Mouse (Mus musculus) C2C12 (cell line): ENCODE measurements around the gene Stox2. TPM values are rescaled to one million over a fixed set of nuclear protein-coding genes. Genes with fewer than 3 reads are reported as not detected.

Experiments used
- H3K27me3 ChIP-seq: one replicate; pipeline ENCODE4 v1.6.1; 2011; ENCODE audit not compliant: control insufficient read depth, insufficient read depth, insufficient read length
- H3K36me3 ChIP-seq: one replicate; pipeline ENCODE4 v1.6.1; 2011; ENCODE audit not compliant: control insufficient read depth, insufficient read depth
- H3K4me3 ChIP-seq: one replicate; pipeline ENCODE4 v1.5.1; 2011; ENCODE audit warnings: mild to moderate bottlenecking, control low read depth; ENCODE audit not compliant: poor library complexity, insufficient read depth, severe bottlenecking
- H3K79me2 ChIP-seq: one replicate; pipeline ENCODE4 v1.6.1; 2011; ENCODE audit not compliant: control insufficient read depth, insufficient read depth
- H3K79me3 ChIP-seq: one replicate; pipeline ENCODE4 v1.6.1; 2011; ENCODE audit warnings: low read depth, control low read depth
- H3ac ChIP-seq: one replicate; pipeline ENCODE3; 2011; ENCODE audit warnings: low read depth; ENCODE audit not compliant: control insufficient read depth, insufficient read length
- CEBPB ChIP-seq: IDR thresholded peaks from one replicate; pipeline ENCODE4 v1.6.1; 2011; ENCODE audit warnings: low read depth, mild to moderate bottlenecking, control low read depth, moderate library complexity
- CTCF ChIP-seq: IDR thresholded peaks from one replicate; pipeline ENCODE4 v1.5.1; 2011; ENCODE audit not compliant: control insufficient read depth, insufficient read depth, insufficient read length
- FOSL1 ChIP-seq: IDR thresholded peaks from one replicate; pipeline ENCODE4 v1.8.0; 2011; ENCODE audit warnings: mild to moderate bottlenecking, low read length; ENCODE audit not compliant: poor library complexity, insufficient read depth, severe bottlenecking
- MAX ChIP-seq: IDR thresholded peaks from one replicate; pipeline ENCODE4 v1.6.1; 2011; ENCODE audit warnings: mild to moderate bottlenecking, control low read depth
- MYOD1 ChIP-seq: IDR thresholded peaks from one replicate; pipeline ENCODE4 v1.6.1; 2011; ENCODE audit warnings: low read depth; ENCODE audit not compliant: control insufficient read depth, insufficient read length
- MYOG ChIP-seq: IDR thresholded peaks from one replicate; pipeline ENCODE4 v1.6.1; 2011; ENCODE audit not compliant: control insufficient read depth, insufficient read length; ENCODE audit errors: extremely low read depth
- USF1 ChIP-seq: IDR thresholded peaks from one replicate; pipeline ENCODE4 v1.6.1; 2011; ENCODE audit warnings: low read depth, mild to moderate bottlenecking, control low read depth, moderate library complexity
- polyA plus RNA-seq: library from polyadenylated mRNA; unstranded; fragments of >200 nt; fragmentation: generic; extraction: Trizol; gene quantifications from one replicate; pipeline ENCODE4 v1.2.1, GENCODE M21; 2012; ENCODE audit warnings: missing spikeins

The Stox2 gene
- polyA plus RNA-seq, 1 experiment = 0.01 TPM

- TF ChIP-seq FOSL1 = no peak
- no peak for TF ChIP-seq MYOG
- no peak for TF ChIP-seq CEBPB
- no peak for TF ChIP-seq USF1
- no peak for TF ChIP-seq CTCF
- no peak overlapping the region for H3K4me3 ChIP-seq
These were observed 139.8 kb downstream of the Stox2 start for GRCm38 (mm10) chr8:47306372-47306771.

GRCm38 (mm10) chr8:47305880-47306279 is 140.3 kb downstream of the Stox2 start:
- no peaks in the 10 kb centered on the region for H3K79me2 ChIP-seq

More at GRCm38 (mm10) chr8:47306372-47306771, 139.8 kb downstream of the Stox2 start:
- no peaks in the 10 kb centered on the region for H3K79me2 ChIP-seq
- no peaks in the 10 kb centered on the region for H3K27me3 ChIP-seq
- H3ac ChIP-seq = no peak overlapping the region
- H3K36me3 ChIP-seq = no peaks in the 10 kb centered on the region
- no peaks in the 10 kb centered on the region for H3K79me3 ChIP-seq

GRCm38 (mm10) chr8:47298460-47298859 is 147.7 kb downstream of the Stox2 start:
- Histone ChIP-seq H3K4me3 (no peak overlapping the region), H3ac (no peak overlapping the region), H3K27me3 (no peaks in the 10 kb centered on the region), H3K79me3 (no peaks in the 10 kb centered on the region), H3K79me2 (no peaks in the 10 kb centered on the region), H3K36me3 (no peaks in the 10 kb centered on the region)
- no peak for TF ChIP-seq MAX
- TF ChIP-seq CTCF = no peak
- no peak for TF ChIP-seq USF1
- no peak for TF ChIP-seq FOSL1
- no peak for TF ChIP-seq MYOG
- no peak for TF ChIP-seq MYOD1
- no peak for TF ChIP-seq CEBPB

More at GRCm38 (mm10) chr8:47305880-47306279, 140.3 kb downstream of the Stox2 start:
- no peak overlapping the region for H3ac ChIP-seq
- no peak for TF ChIP-seq FOSL1
- TF ChIP-seq MAX = no peak
- TF ChIP-seq CTCF = no peak
- TF ChIP-seq CEBPB = no peak
- no peak for TF ChIP-seq MYOG
- no peak for TF ChIP-seq MYOD1
- no peak for TF ChIP-seq USF1
- H3K79me3 ChIP-seq = no peaks in the 10 kb centered on the region
- no peaks in the 10 kb centered on the region for H3K36me3 ChIP-seq
- no peaks in the 10 kb centered on the region for H3K27me3 ChIP-seq
- H3K4me3 ChIP-seq = no peak overlapping the region

GRCm38 (mm10) chr8:47289641-47290040 is 156.5 kb downstream of the Stox2 start:
- H3ac ChIP-seq = no peak overlapping the region
- H3K36me3 ChIP-seq = no peaks in the 10 kb centered on the region
- H3K79me2 ChIP-seq = no peaks in the 10 kb centered on the region
- H3K4me3 ChIP-seq = no peak overlapping the region
- no peaks in the 10 kb centered on the region for H3K79me3 ChIP-seq
- TF ChIP-seq MAX = no peak
- no peak for TF ChIP-seq CEBPB
- no peak for TF ChIP-seq MYOD1
- TF ChIP-seq FOSL1 = no peak
- no peak for TF ChIP-seq CTCF
- TF ChIP-seq USF1 = no peak
- TF ChIP-seq MYOG = no peak
- H3K27me3 ChIP-seq = no peaks in the 10 kb centered on the region

- no peak for TF ChIP-seq MYOG
- TF ChIP-seq CEBPB = no peak
- Histone ChIP-seq H3K79me2 (no peaks in the 10 kb centered on the region), H3K4me3 (no peak overlapping the region), H3K79me3 (no peaks in the 10 kb centered on the region), H3K27me3 (no peaks in the 10 kb centered on the region), H3K36me3 (no peaks in the 10 kb centered on the region), H3ac (no peak overlapping the region)
These were observed 157.2 kb downstream of the Stox2 start for GRCm38 (mm10) chr8:47288866-47289541.

- no peaks in the 10 kb centered on the region for H3K36me3 ChIP-seq
- TF ChIP-seq USF1 (no peak), MYOG (no peak), FOSL1 (no peak), MAX (no peak), MYOD1 (no peak), CTCF (no peak), CEBPB (no peak)
- no peak overlapping the region for H3ac ChIP-seq
- H3K79me3 ChIP-seq = no peaks in the 10 kb centered on the region
- no peaks in the 10 kb centered on the region for H3K79me2 ChIP-seq
- H3K27me3 ChIP-seq = no peaks in the 10 kb centered on the region
- no peak overlapping the region for H3K4me3 ChIP-seq
These were observed 157.9 kb downstream of the Stox2 start for GRCm38 (mm10) chr8:47288131-47288865.
